Mouse (Mus musculus): Measurements from ENCODE around the gene Cks2. TPM values are rescaled to one million over a fixed set of nuclear protein-coding genes. Genes with fewer than 3 reads are reported as not detected.

The Cks2 gene
- polyA plus RNA-seq (2015; fragmentation: Nextera tagmentation; extraction: Ambion mirVana): 34.2 and 41.6 TPM in 2 replicates

DNA sequence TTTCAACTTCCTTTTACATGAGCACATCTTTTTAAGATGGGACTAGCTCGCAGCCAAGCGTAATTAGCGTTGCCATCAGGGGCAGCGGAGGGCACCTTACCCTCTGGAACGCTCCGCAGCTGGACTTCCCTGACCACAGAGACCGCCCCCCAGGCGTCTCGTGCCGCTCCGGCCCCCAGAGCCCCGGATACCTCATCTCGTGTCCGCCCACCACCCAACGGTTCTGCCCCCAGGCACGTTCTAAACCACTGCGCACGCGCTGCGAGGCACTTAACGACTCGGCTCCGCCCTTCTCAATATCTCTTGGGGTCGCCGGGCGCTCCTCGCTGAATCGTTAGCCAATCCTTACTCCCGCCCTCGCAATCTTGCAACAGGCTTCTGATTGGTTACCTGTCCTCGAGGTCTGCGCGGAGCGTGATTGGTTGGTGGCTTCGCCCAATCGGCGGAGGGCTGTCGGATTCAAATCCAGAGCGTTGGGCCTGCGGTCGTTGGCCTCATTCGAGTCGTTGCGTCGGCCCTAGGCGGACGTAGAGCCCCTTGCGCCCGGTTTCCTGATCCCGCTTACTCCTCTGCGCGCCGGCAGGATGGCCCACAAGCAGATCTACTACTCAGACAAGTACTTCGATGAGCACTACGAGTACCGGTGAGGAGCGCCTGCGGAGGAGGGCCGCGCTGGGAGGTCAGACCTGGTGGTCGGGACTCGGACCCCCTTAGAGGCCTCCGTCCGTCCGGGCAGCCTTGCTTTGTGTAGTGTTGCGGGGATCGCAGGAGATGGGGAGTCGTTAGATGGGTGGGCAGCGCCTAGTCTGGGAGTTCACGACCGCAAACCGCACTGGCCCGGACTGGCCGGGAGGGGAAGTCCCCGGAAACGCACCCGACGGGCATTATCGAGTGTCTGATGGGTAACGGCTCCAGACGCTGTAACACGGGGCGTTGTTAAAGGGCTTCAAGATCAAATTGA, at the start of gene Cks2:
Cks2 (plus strand) TSS at position 404 of the 961 bp plus-strand sequence.
- H3K4me3 ChIP-seq (ENCODE audit: low read depth, low read length): peak within 1 kb of the TSS; percentile 76
- H3K36me3 ChIP-seq (ENCODE audit: insufficient read depth, low read length): no peaks in the 10 kb centered on the region
- H3K9ac ChIP-seq (replicated peaks; ENCODE audit: low read depth): peak within 1 kb of the TSS; percentile 53
- H3K9me3 ChIP-seq (ENCODE audit: low read length): no peaks in the 10 kb centered on the region
- peak; percentile 97 for ATAC-seq
- under 1% methylated on average over 81 of the region's 83 CpGs for whole genome bisulfite sequencing
- no peaks in the 10 kb centered on the region for H3K27me3 ChIP-seq (replicated peaks; ENCODE audit: insufficient read depth, low read length)
- H3K27ac ChIP-seq (ENCODE audit: low read length): peak within 1 kb of the TSS; percentile 54
- DNase-seq (ENCODE audit: low spot score): peak; percentile 99
- no peaks in the 10 kb centered on the region for H3K4me1 ChIP-seq (ENCODE audit: insufficient read depth, low read depth, low read length)
- TF ChIP-seq EP300 (IDR thresholded peaks at IDR 0.05) (no peak), CTCF (IDR thresholded peaks at IDR 0.05) (0 out of 2 replicates have a peak, but pooled peaks have one; percentile 6)
- H3K4me2 ChIP-seq (replicated peaks; ENCODE audit: low read depth, low read length): peak within 1 kb of the TSS; percentile 93

DNA sequence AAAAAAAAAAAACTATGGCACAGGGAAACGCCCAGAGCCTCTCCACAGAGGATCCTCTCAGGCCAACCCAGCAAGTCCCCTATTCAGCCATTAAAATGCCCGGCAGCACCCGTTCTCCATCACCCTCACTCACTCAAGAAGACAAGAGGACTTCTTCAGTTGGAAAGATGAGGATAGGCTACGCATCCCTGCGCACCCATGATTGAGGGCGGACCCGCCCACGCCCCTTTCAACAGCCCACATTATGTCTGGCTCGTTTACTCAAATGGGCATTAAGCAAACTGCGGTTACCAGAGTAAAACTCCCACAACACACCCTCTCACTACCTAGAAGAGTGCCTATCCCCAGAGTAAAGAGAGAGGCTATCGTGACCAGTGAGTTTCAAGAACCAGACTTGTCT, 49.6 kb upstream of the Cks2 start:
- no peak overlapping the region for H3K9ac ChIP-seq (replicated peaks; ENCODE audit: low read depth)
- DNase-seq (ENCODE audit: low spot score): no peak
- H3K4me3 ChIP-seq (ENCODE audit: low read depth, low read length): no peak overlapping the region
- no peak for ATAC-seq
- no peaks in the 10 kb centered on the region for H3K36me3 ChIP-seq (ENCODE audit: insufficient read depth, low read length)
- H3K4me2 ChIP-seq (replicated peaks; ENCODE audit: low read depth, low read length): peak overlapping the region; percentile 59; the same call in 1 of the 2 replicates
- TF ChIP-seq CTCF (IDR thresholded peaks at IDR 0.05): no peak
- TF ChIP-seq EP300 (IDR thresholded peaks at IDR 0.05): no peak
- no peaks in the 10 kb centered on the region for H3K27me3 ChIP-seq (replicated peaks; ENCODE audit: insufficient read depth, low read length)
- H3K9me3 ChIP-seq (ENCODE audit: low read length): no peaks in the 10 kb centered on the region
- no peak overlapping the region for H3K27ac ChIP-seq (ENCODE audit: low read length)
- 43% methylated on average over 11 of the region's 11 CpGs for WGBS
- 0 out of 2 replicates have a peak, but pooled peaks cover 4% of the 10 kb centered on the region for H3K4me1 ChIP-seq (ENCODE audit: insufficient read depth, low read depth, low read length)

DNA sequence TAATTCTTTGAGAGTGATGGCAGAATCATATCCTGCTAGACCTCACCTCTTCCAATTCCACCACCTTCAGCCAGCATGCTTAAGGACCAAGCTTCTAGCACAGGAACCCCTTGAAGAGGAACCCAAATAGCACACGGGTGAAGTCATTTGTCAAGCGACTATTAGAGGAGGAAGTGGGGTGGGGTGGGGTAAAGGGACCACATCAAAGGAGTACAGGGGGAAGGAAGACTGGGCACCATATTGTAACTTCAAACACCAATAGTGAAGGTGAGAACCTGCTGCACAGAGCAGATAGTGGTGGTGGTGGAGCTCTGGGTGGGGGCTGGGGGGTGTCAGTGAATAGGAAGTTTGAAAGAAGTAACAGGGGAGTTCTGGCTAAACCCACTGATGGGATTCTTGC, 47.0 kb upstream of the Cks2 start:
- Histone ChIP-seq H3K4me1 (ENCODE audit: insufficient read depth, low read depth, low read length) (0 out of 2 replicates have a peak, but pooled peaks cover 4% of the 10 kb centered on the region), H3K27me3 (replicated peaks; ENCODE audit: insufficient read depth, low read length) (no peaks in the 10 kb centered on the region), H3K9ac (replicated peaks; ENCODE audit: low read depth) (no peak overlapping the region), H3K36me3 (ENCODE audit: insufficient read depth, low read length) (no peaks in the 10 kb centered on the region), H3K27ac (ENCODE audit: low read length) (no peak overlapping the region), H3K9me3 (ENCODE audit: low read length) (no peaks in the 10 kb centered on the region), H3K4me3 (ENCODE audit: low read depth, low read length) (no peak overlapping the region), H3K4me2 (replicated peaks; ENCODE audit: low read depth, low read length) (no peak overlapping the region)
- DNase-seq (ENCODE audit: low spot score): no peak
- 17% methylated on average over 2 of the region's 2 CpGs for WGBS
- TF ChIP-seq CTCF (IDR thresholded peaks at IDR 0.05): no peak
- TF ChIP-seq EP300 (IDR thresholded peaks at IDR 0.05): no peak
- ATAC-seq: no peak

DNA sequence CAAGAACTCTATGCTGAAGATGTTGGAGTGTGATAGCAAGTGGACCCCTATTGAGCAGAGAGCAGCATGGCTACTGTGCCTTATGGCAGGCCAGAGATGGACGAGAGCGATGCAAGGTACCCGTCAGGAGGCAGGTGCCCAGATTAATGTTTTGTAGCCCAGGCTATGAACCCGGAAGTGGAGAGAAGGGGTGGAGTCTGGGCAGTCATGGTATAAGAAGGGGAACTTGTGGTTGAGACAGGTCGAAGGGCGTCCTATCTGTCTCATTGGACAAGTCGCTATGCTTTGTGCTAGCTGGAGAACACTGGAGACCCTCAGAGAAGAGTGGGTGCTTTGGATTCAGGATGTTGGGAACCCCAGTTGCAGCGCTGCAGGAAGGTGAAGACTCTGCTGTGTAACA, 44.9 kb upstream of the Cks2 start:
- no peaks in the 10 kb centered on the region for H3K4me1 ChIP-seq (ENCODE audit: insufficient read depth, low read depth, low read length)
- no peak overlapping the region for H3K27ac ChIP-seq (ENCODE audit: low read length)
- H3K36me3 ChIP-seq (ENCODE audit: insufficient read depth, low read length): no peaks in the 10 kb centered on the region
- no peak overlapping the region for H3K4me3 ChIP-seq (ENCODE audit: low read depth, low read length)
- TF ChIP-seq EP300 (IDR thresholded peaks at IDR 0.05) (no peak), CTCF (IDR thresholded peaks at IDR 0.05) (no peak)
- H3K27me3 ChIP-seq (replicated peaks; ENCODE audit: insufficient read depth, low read length): no peaks in the 10 kb centered on the region
- no peaks in the 10 kb centered on the region for H3K9me3 ChIP-seq (ENCODE audit: low read length)
- no peak overlapping the region for H3K4me2 ChIP-seq (replicated peaks; ENCODE audit: low read depth, low read length)
- no peak overlapping the region for H3K9ac ChIP-seq (replicated peaks; ENCODE audit: low read depth)
- no peak for DNase-seq (ENCODE audit: low spot score)
- no peak for ATAC-seq
- 84% methylated on average over 8 of the region's 8 CpGs for WGBS

DNA sequence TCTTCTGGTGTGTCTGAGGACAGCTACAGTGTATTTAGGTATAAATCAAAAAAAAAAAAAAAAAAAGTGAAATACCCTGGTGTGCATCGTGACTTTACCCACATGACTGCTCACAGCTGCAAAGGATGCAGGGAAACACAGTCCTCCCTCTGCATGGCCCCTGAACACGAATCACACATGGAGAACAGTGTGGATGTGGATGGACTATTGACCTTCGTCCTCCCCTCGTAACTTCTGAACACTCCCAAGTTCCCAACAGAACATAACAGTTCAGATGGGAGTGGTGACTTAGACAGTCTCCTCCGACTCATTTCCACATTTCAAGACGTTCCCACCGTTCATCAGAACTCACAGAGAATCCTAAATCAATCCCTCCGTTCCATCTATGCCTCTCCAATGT, 42.3 kb upstream of the Cks2 start:
- WGBS: 53% methylated on average over 8 of the region's 8 CpGs
- H3K9ac ChIP-seq (replicated peaks; ENCODE audit: low read depth): no peak overlapping the region
- DNase-seq (ENCODE audit: low spot score) (no peak), ATAC-seq (no peak)
- no peaks in the 10 kb centered on the region for H3K4me1 ChIP-seq (ENCODE audit: insufficient read depth, low read depth, low read length)
- no peak overlapping the region for H3K4me3 ChIP-seq (ENCODE audit: low read depth, low read length)
- no peaks in the 10 kb centered on the region for H3K9me3 ChIP-seq (ENCODE audit: low read length)
- no peaks in the 10 kb centered on the region for H3K27me3 ChIP-seq (replicated peaks; ENCODE audit: insufficient read depth, low read length)
- H3K36me3 ChIP-seq (ENCODE audit: insufficient read depth, low read length): no peaks in the 10 kb centered on the region
- H3K4me2 ChIP-seq (replicated peaks; ENCODE audit: low read depth, low read length): no peak overlapping the region; the same call in 1 of the 2 replicates
- H3K27ac ChIP-seq (ENCODE audit: low read length): no peak overlapping the region
- TF ChIP-seq EP300 (IDR thresholded peaks at IDR 0.05): no peak
- TF ChIP-seq CTCF (IDR thresholded peaks at IDR 0.05): no peak

DNA sequence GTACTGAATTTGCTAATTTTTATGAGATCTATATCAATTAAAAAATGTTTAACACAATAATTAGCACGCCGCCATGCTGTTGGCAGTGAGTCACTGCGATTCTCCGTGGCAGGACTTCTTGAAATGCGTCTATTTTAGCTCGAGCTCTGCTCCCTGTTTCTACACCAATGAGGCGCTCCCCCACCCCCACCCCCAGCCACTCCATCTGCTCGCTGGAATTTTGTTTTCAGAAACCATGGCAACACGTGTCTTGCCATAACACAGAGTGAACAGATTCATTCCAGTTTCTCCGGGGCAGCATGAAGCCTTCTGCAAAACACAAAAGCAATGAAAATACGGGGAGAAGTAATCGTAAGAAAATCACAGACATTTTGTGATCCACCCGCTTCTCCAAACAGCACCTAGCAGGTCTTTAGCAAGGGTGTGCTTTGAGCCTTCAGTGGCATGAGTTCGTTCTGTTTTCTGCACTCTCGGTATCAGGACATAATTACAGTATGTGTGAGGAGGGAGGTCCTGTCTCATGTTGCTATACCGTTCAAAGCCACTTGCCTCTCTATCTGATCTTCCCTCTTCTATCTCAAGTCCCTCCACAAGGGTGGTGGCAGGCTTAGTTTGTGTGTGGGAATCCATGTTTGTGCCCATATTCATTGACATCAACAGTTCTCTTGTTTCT, 41.7 kb upstream of the Cks2 start:
- peak; percentile 86 for DNase-seq (ENCODE audit: low spot score)
- Histone ChIP-seq H3K4me3 (ENCODE audit: low read depth, low read length) (no peak overlapping the region), H3K36me3 (ENCODE audit: insufficient read depth, low read length) (no peaks in the 10 kb centered on the region), H3K9ac (replicated peaks; ENCODE audit: low read depth) (no peak overlapping the region), H3K27ac (ENCODE audit: low read length) (no peak overlapping the region), H3K4me2 (replicated peaks; ENCODE audit: low read depth, low read length) (peak overlapping the region; percentile 37), H3K27me3 (replicated peaks; ENCODE audit: insufficient read depth, low read length) (no peaks in the 10 kb centered on the region), H3K4me1 (ENCODE audit: insufficient read depth, low read depth, low read length) (no peaks in the 10 kb centered on the region), H3K9me3 (ENCODE audit: low read length) (no peaks in the 10 kb centered on the region)
- peak; percentile 95 for ATAC-seq
- WGBS: 14% methylated on average over 16 of the region's 16 CpGs
- TF ChIP-seq EP300 (IDR thresholded peaks at IDR 0.05) (no peak), CTCF (IDR thresholded peaks at IDR 0.05) (no peak)
